In the genomic region with DNA sequence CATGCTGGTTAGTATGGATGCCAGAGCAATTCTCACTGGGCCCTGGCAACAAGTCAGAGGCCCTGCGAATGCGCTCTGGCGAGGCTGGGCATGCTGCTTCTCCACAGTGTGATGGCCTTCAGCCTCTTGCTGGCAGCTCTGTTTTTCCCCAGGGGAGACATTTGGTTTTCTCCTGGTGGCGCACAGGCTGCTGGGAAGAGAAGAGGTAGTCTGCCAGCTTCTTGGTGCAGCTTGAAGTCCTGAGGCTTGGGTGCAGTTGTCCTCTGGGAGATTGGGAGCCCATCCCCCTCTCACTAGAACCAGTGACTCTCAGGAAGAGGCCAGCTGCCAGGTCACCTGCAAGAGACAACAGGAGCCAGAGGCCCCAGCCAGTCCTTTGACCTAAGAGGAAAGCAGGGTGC, we compare ENCODE assay signal across 11 mouse cellular contexts. TPM values are rescaled to one million over a fixed set of nuclear protein-coding genes. Genes with fewer than 3 reads are reported as not detected.
A peak's percentile ranks its signal among the peaks of the same experiment; 100 is the strongest.
DNase-seq lines count a peak whose midpoint lies in the region; ATAC-seq and TF ChIP-seq lines count a peak whose summit lies in the region.
"Had no signal": no experiment of that assay in that cellular context is flagged by ENCODE, and none has a peak within 500 bp of the region (broad histone marks: within the 10 kb centered on the region; RNA-seq: fewer than 3 reads in every experiment).

No protein-coding gene starts in this region.

- H3K4me3 ChIP-seq in left cerebral cortex, adult 2 months: no peak overlapping the region
- no peak overlapping the region for H3K4me3 ChIP-seq in limb, embryonic 14.5 days (replicated peaks; ENCODE audit: low read length)
- H3K4me3 ChIP-seq: embryonic facial prominence, embryonic 15.5 days; lung, embryonic 15.5 days had no signal

- TF ChIP-seq POLR2A in limb, embryonic 14.5 days (IDR thresholded peaks at IDR 0.05; ENCODE audit: borderline replicate concordance, extremely low read depth, insufficient read depth, insufficient read length): no peak

- H3K9me3 ChIP-seq in limb, embryonic 14.5 days (ENCODE audit: control insufficient read depth, low read length): no peaks in the 10 kb centered on the region
- H3K9me3 ChIP-seq: embryonic facial prominence, embryonic 15.5 days; lung, embryonic 15.5 days had no signal

- TF ChIP-seq CTCF in left cerebral cortex, adult 2 months (IDR thresholded peaks at IDR 0.05): no peak

- H3K36me3 ChIP-seq in limb, embryonic 14.5 days (ENCODE audit: control insufficient read depth, insufficient read depth, low read length): peaks cover 17% of the 10 kb centered on the region

- no peak for DNase-seq in left cerebral cortex, adult 2 months (ENCODE audit: extremely low spot score in 1 of 2, low spot score in 2 of 2)
- DNase-seq in left cerebral cortex, postnatal 10 days (ENCODE audit: extremely low spot score in 1 of 2, low spot score in 2 of 2): no peak
- DNase-seq in cerebellum, adult 9-11 months: peak; percentile 69
- peak; percentile 44 to 58 for DNase-seq in heart, postnatal 36 days
- no peak for DNase-seq in limb, embryonic 14.5 days (ENCODE audit: low spot score)
- DNase-seq in thymus, postnatal 4 days: no peak
- DNase-seq in retina, postnatal 1 day: no peak
- no peak for DNase-seq in right cerebral cortex, postnatal 14 days

- H3K4me2 ChIP-seq in limb, embryonic 14.5 days (replicated peaks; ENCODE audit: low read depth, low read length, severe bottlenecking): no peak overlapping the region
- H3K4me2 ChIP-seq: embryonic facial prominence, embryonic 15.5 days; lung, embryonic 15.5 days had no signal

- WGBS in limb, embryonic 14.5 days: 87% methylated on average over 4 of the region's 4 CpGs

- 0 out of 2 replicates have a peak overlapping the region, but pooled peaks have one; percentile 14 for H3K9ac ChIP-seq in limb, embryonic 14.5 days (ENCODE audit: low read depth, low read length, severe bottlenecking)
- H3K9ac ChIP-seq: embryonic facial prominence, embryonic 15.5 days; lung, embryonic 15.5 days had no signal

- no peaks in the 10 kb centered on the region for H3K27me3 ChIP-seq in limb, embryonic 14.5 days (ENCODE audit: control insufficient read depth, insufficient read depth, low read length)
- H3K27me3 ChIP-seq: embryonic facial prominence, embryonic 15.5 days; lung, embryonic 15.5 days had no signal

- peaks cover 13% of the 10 kb centered on the region for H3K4me1 ChIP-seq in limb, embryonic 14.5 days (ENCODE audit: control insufficient read depth, insufficient read depth, low read length)

- peak overlapping the region; percentile 8 for H3K27ac ChIP-seq in left cerebral cortex, adult 2 months
- H3K27ac ChIP-seq in limb, embryonic 14.5 days (replicated peaks; ENCODE audit: low read depth, low read length): no peak overlapping the region
- H3K27ac ChIP-seq: embryonic facial prominence, embryonic 15.5 days; lung, embryonic 15.5 days had no signal

- no peak for ATAC-seq in limb, embryonic 14.5 days (ENCODE audit: low FRiP score, low read depth)

- intact Hi-C loops in left cerebral cortex, adult 2 months (cut with DNase I): no loop called here
- intact Hi-C loops in left cerebral cortex, postnatal 10 days (cut with DNase I): no loop called here
- intact Hi-C loops in heart, postnatal 36 days (cut with DNase I): loop anchor here (5.0 kb wide), 1 partner anchor 115 kb away; no protein-coding TSS in a partner anchor

RNA-seq across cellular contexts. Expression of a gene that starts 3.5 kb away (rescaled TPM):
- 10 to 100 TPM; 64.1 to 65.9 TPM for total RNA-seq in left cerebral cortex, adult 2 months (2021)
- total RNA-seq in left cerebral cortex, postnatal 10 days (2021): 10 to 100 TPM; 59.7 to 60.1 TPM
- total RNA-seq in heart, postnatal 36 days (2021): 100 to 1,000 TPM; 221 to 229 TPM
- polyA plus RNA-seq in limb, embryonic 14.5 days (2012; rRNA removed): 44.8 and 48.8 TPM in 2 replicates
- polyA plus RNA-seq in limb, embryonic 14.5 days (2014; fragmentation: Nextera tagmentation; extraction: Ambion mirVana): 21.3 and 21.7 TPM in 2 replicates

RNA-seq across cellular contexts. Expression of a gene that starts 33.4 kb away (rescaled TPM):
- total RNA-seq in left cerebral cortex, adult 2 months (2021): 10 to 100 TPM; 29.8 to 31.7 TPM
- total RNA-seq in left cerebral cortex, postnatal 10 days (2021): 10 to 100 TPM; 19.2 to 20.8 TPM
- total RNA-seq in heart, postnatal 36 days (2021): under 1 TPM; 0.33 to 0.36 TPM
- polyA plus RNA-seq in limb, embryonic 14.5 days (2012; rRNA removed): 0.46 and 0.50 TPM in 2 replicates
- polyA plus RNA-seq in limb, embryonic 14.5 days (2014; fragmentation: Nextera tagmentation; extraction: Ambion mirVana): 0.36 and 0.64 TPM in 2 replicates
- polyA plus RNA-seq: G1E had no signal

RNA-seq across cellular contexts. Expression of a gene that starts 42.1 kb away (rescaled TPM):
- 100 to 1,000 TPM; 186 to 188 TPM for total RNA-seq in left cerebral cortex, adult 2 months (2021)
- 100 to 1,000 TPM; 135 to 139 TPM for total RNA-seq in left cerebral cortex, postnatal 10 days (2021)
- 10 to 100 TPM; 74.1 to 86.6 TPM for total RNA-seq in heart, postnatal 36 days (2021)
- polyA plus RNA-seq in limb, embryonic 14.5 days (2012; rRNA removed): 3.5 and 4.1 TPM in 2 replicates
- 1.1 and 1.8 TPM in 2 replicates for polyA plus RNA-seq in limb, embryonic 14.5 days (2014; fragmentation: Nextera tagmentation; extraction: Ambion mirVana)

Comparison
In these comparisons a context has a peak if more than half of its experiments do, and no peak if none do; other contexts are left out.
1. DNase-seq: peak in cerebellum, adult 9-11 months (single experiment) and heart, postnatal 36 days (2 of 2); none in left cerebral cortex, adult 2 months (0 of 2), left cerebral cortex, postnatal 10 days (0 of 2), limb, embryonic 14.5 days (single experiment), thymus, postnatal 4 days (single experiment), retina, postnatal 1 day (single experiment) and right cerebral cortex, postnatal 14 days (single experiment).
2. RNA of a gene that starts 33.4 kb away (total RNA-seq): 29.8 to 31.7 TPM in left cerebral cortex, adult 2 months and 19.2 to 20.8 TPM in left cerebral cortex, postnatal 10 days; 0.33 to 0.36 TPM in heart, postnatal 36 days; every median in the first group is over 10 times any median in the second.